Mouse (Mus musculus) olfactory bulb, adult 2 months (tissue): ENCODE data around the gene Nhs. TPM values are rescaled to one million over a fixed set of nuclear protein-coding genes. Genes with fewer than 3 reads are reported as not detected.

Experiments used
- H3K27ac ChIP-seq: fragments of 200-500 bp; 2 replicates; pipeline ENCODE4 v1.5.1; 2012; ENCODE audit warnings: low read depth, low read length; ENCODE audit not compliant: insufficient read depth
- H3K4me1 ChIP-seq: fragments of 200-500 bp; 2 replicates; pipeline ENCODE4 v1.6.1; 2012; ENCODE audit warnings: low read length; ENCODE audit not compliant: control insufficient read depth, insufficient read depth
- H3K4me3 ChIP-seq: fragments of 200-500 bp; 2 replicates; pipeline ENCODE4 v1.5.1; 2012; ENCODE audit warnings: mild to moderate bottlenecking, low read depth, low read length, moderate library complexity; ENCODE audit not compliant: insufficient read depth
- CTCF ChIP-seq: fragments of 200-500 bp; IDR thresholded peaks from 2 replicates; pipeline ENCODE4 v1.5.1; 2012; ENCODE audit warnings: low read depth, mild to moderate bottlenecking, low read length, moderate library complexity; ENCODE audit not compliant: insufficient read depth
- POLR2A ChIP-seq: fragments of 200-500 bp; IDR thresholded peaks from 2 replicates; pipeline ENCODE4 v1.6.1; 2012; ENCODE audit warnings: mild to moderate bottlenecking, low read depth, low read length, moderate library complexity; ENCODE audit not compliant: insufficient read depth
- WGBS: fragments of 180-500 bp; shearing (Covaris S2); methylation state at CpG from one replicate; pipeline ENCODE4 v1.1.7; 2018; 5-methylcytosine and 5-hydroxymethylcytosine counted together
- polyA plus RNA-seq: library from polyadenylated mRNA; stranded (reverse); fragments of >200 nt; gene quantifications from 2 replicates; pipeline ENCODE4 v1.2.4, GENCODE M21; 2012; ENCODE audit warnings: low replicate concordance; ENCODE audit not compliant: missing spikeins, insufficient read depth, insufficient read length

Nhs gene
- polyA plus RNA-seq, 1 experiment, result not detected

GRCm38 (mm10) chrX:161971961-161972502 lies 187.5 kb downstream of the Nhs start:
- no peak overlapping the region for H3K4me3 ChIP-seq
- no peak overlapping the region for H3K27ac ChIP-seq
- TF ChIP-seq POLR2A, result no peak
- no peak for TF ChIP-seq CTCF
- 97% methylated on average over 3 of the region's 3 CpGs for WGBS
- H3K4me1 ChIP-seq, result no peaks in the 10 kb centered on the region

GRCm38 (mm10) chrX:161971131-161971530 lies 188.4 kb downstream of the Nhs start:
- no peaks in the 10 kb centered on the region for H3K4me1 ChIP-seq
- no peak overlapping the region for H3K27ac ChIP-seq
- 86% methylated on average over 1 of the region's 1 CpGs for WGBS
- H3K4me3 ChIP-seq, result no peak overlapping the region
- TF ChIP-seq POLR2A (no peak), CTCF (no peak)

GRCm38 (mm10) chrX:161967692-161968091 lies 191.8 kb downstream of the Nhs start:
- TF ChIP-seq CTCF (no peak), POLR2A (no peak)
- Histone ChIP-seq H3K27ac (no peak overlapping the region), H3K4me3 (no peak overlapping the region), H3K4me1 (no peaks in the 10 kb centered on the region)
- 25% methylated on average over 4 of the region's 4 CpGs for WGBS

GRCm38 (mm10) chrX:161963372-161963771 lies 196.2 kb downstream of the Nhs start:
- H3K27ac ChIP-seq, result no peak overlapping the region
- TF ChIP-seq CTCF, result no peak
- no peak for TF ChIP-seq POLR2A

GRCm38 (mm10) chrX:161962855-161963254 lies 196.7 kb downstream of the Nhs start:
- no peak overlapping the region for H3K4me3 ChIP-seq
- no peak overlapping the region for H3K27ac ChIP-seq
- WGBS, result 91% methylated on average over 1 of the region's 1 CpGs
- TF ChIP-seq POLR2A (no peak), CTCF (no peak)
- 0 out of 2 replicates have a peak, but pooled peaks cover 3% of the 10 kb centered on the region for H3K4me1 ChIP-seq

More at GRCm38 (mm10) chrX:161963372-161963771, 196.2 kb downstream of the Nhs start:
- Histone ChIP-seq H3K4me1 (0 out of 2 replicates have a peak, but pooled peaks cover 3% of the 10 kb centered on the region), H3K4me3 (no peak overlapping the region)

- no peak for TF ChIP-seq POLR2A
- no peak for TF ChIP-seq CTCF
- Histone ChIP-seq H3K4me1 (0 out of 2 replicates have a peak, but pooled peaks cover 3% of the 10 kb centered on the region), H3K4me3 (no peak overlapping the region), H3K27ac (no peak overlapping the region)
- WGBS, result 56% methylated on average over 6 of the region's 6 CpGs
Observed at GRCm38 (mm10) chrX:161961756-161962155, 197.8 kb downstream of the Nhs start.

- WGBS, result 45% methylated on average over 4 of the region's 4 CpGs
- TF ChIP-seq CTCF (no peak), POLR2A (no peak)
- 0 out of 2 replicates have a peak, but pooled peaks cover 3% of the 10 kb centered on the region for H3K4me1 ChIP-seq
- H3K4me3 ChIP-seq, result no peak overlapping the region
- H3K27ac ChIP-seq, result no peak overlapping the region
Observed at GRCm38 (mm10) chrX:161961176-161961575, 198.4 kb downstream of the Nhs start.

- no peaks in the 10 kb centered on the region for H3K4me1 ChIP-seq
- H3K4me3 ChIP-seq, result no peak overlapping the region
- TF ChIP-seq POLR2A (no peak), CTCF (no peak)
- no peak overlapping the region for H3K27ac ChIP-seq
Observed at GRCm38 (mm10) chrX:161952356-161952755, 207.2 kb downstream of the Nhs start.

- H3K27ac ChIP-seq, result no peak overlapping the region
- no peaks in the 10 kb centered on the region for H3K4me1 ChIP-seq
- no peak for TF ChIP-seq CTCF
- no peak for TF ChIP-seq POLR2A
- WGBS, result 83% methylated on average over 4 of the region's 4 CpGs
- no peak overlapping the region for H3K4me3 ChIP-seq
Observed at GRCm38 (mm10) chrX:161943098-161943680, 216.3 kb downstream of the Nhs start.
